Mouse (Mus musculus) MEL (cell line): ENCODE measurements around the gene Stkld1. TPM values are rescaled to one million over a fixed set of nuclear protein-coding genes. Genes with fewer than 3 reads are reported as not detected.
A peak's percentile ranks its signal among the peaks of the same experiment; 100 is the strongest.

ENCODE experiments used
- DNase-seq: peaks from one replicate; pipeline ENCODE4 v3.0.0; 2011; ENCODE audit warnings: low read depth, low spot score
- H3K27ac ChIP-seq: 2 replicates; pipeline ENCODE4 v1.5.1; 2012; ENCODE audit warnings: low read depth, mild to moderate bottlenecking, control low read depth, low read length, moderate library complexity; ENCODE audit not compliant: control insufficient read depth
- H3K27me3 ChIP-seq, 2 experiments: fragments of 150-350 bp in 1 of 2; sonication (generic) in 1 of 2; 2 replicates each; pipeline ENCODE4 v1.6.1; 2012; ENCODE audit warnings: low read length in 2 of 2, mild to moderate bottlenecking in 2 of 2, improper control_type of control experiment in 1 of 2, moderate library complexity in 1 of 2; ENCODE audit not compliant: insufficient read depth in 2 of 2, control insufficient read depth in 1 of 2
- H3K36me3 ChIP-seq, 2 experiments: 2 replicates each; pipeline ENCODE4 v1.6.1; 2012 to 2014; ENCODE audit warnings: low read length in 2 of 2, improper control_type of control experiment in 1 of 2, inconsistent platforms in 1 of 2, mild to moderate bottlenecking in 1 of 2; ENCODE audit not compliant: insufficient read depth in 2 of 2, control insufficient read depth in 1 of 2
- H3K4me1 ChIP-seq, 2 experiments: fragments of 150-350 bp in 1 of 2; sonication (generic) in 1 of 2; 2 replicates each; pipeline ENCODE4 v1.6.1; 2012; ENCODE audit warnings: low read length in 2 of 2, improper control_type of control experiment in 1 of 2, mild to moderate bottlenecking in 1 of 2; ENCODE audit not compliant: insufficient read depth in 2 of 2, control insufficient read depth in 1 of 2
- H3K4me3 ChIP-seq, 2 experiments: fragments of 150-350 bp in 1 of 2; sonication (generic) in 1 of 2; 2 replicates each; pipeline ENCODE4 v1.5.1; 2012; ENCODE audit warnings: low read depth in 2 of 2, low read length in 2 of 2, mild to moderate bottlenecking in 2 of 2, moderate library complexity in 2 of 2, control low read depth in 1 of 2, improper control_type of control experiment in 1 of 2; ENCODE audit not compliant: control insufficient read depth in 1 of 2, insufficient read depth in 1 of 2
- H3K79me2 ChIP-seq: 2 replicates; pipeline ENCODE4 v1.6.1; 2012; ENCODE audit warnings: mild to moderate bottlenecking, low read length, moderate library complexity; ENCODE audit not compliant: control insufficient read depth, poor library complexity, insufficient read depth
- H3K9ac ChIP-seq: 2 replicates; pipeline ENCODE4 v1.6.1; 2012; ENCODE audit warnings: low read depth, mild to moderate bottlenecking, control low read depth, low read length, moderate library complexity; ENCODE audit not compliant: control insufficient read depth, poor library complexity, severe bottlenecking
- H3K9me3 ChIP-seq: fragments of 150-350 bp; sonication (generic); replicated peaks from 2 replicates; pipeline ENCODE4 v1.6.1; 2012; ENCODE audit warnings: mild to moderate bottlenecking, low read length, improper control_type of control experiment, moderate library complexity; ENCODE audit not compliant: insufficient read depth
- BHLHE40 ChIP-seq: IDR thresholded peaks from 2 replicates; pipeline ENCODE4 v1.6.1; 2012; ENCODE audit warnings: low read depth, mild to moderate bottlenecking, inconsistent platforms, low read length, improper control_type of control experiment, borderline replicate concordance
- CHD2 ChIP-seq: IDR thresholded peaks from 2 replicates; pipeline ENCODE4 v1.6.1; 2011; ENCODE audit warnings: low read length, improper control_type of control experiment
- CTCF ChIP-seq, 3 experiments: IDR thresholded peaks in 2 of 3; conservative IDR thresholded peaks in 1 of 3; 2 replicates each; pipeline ENCODE4 v1.5.1; 2011 to 2012; ENCODE audit warnings: low read length in 3 of 3, low read depth in 2 of 3, mild to moderate bottlenecking in 2 of 3, improper control_type of control experiment in 1 of 3, inconsistent platforms in 1 of 3, mixed read lengths in 1 of 3, moderate library complexity in 1 of 3; ENCODE audit not compliant: control insufficient read depth in 1 of 3, insufficient read depth in 1 of 3, poor library complexity in 1 of 3, severe bottlenecking in 1 of 3
- EP300 ChIP-seq, 2 experiments: IDR thresholded peaks; 2 replicates each; pipeline ENCODE4 v1.6.1; 2011; ENCODE audit warnings: improper control_type of control experiment in 2 of 2, low read length in 2 of 2, low read depth in 1 of 2, mild to moderate bottlenecking in 1 of 2
- ETS1 ChIP-seq: IDR thresholded peaks from 2 replicates; pipeline ENCODE4 v1.6.1; 2012; ENCODE audit warnings: low read depth, mild to moderate bottlenecking, inconsistent platforms, low read length, improper control_type of control experiment, moderate library complexity
- GATA1 ChIP-seq: IDR thresholded peaks from 2 replicates; pipeline ENCODE4 v1.6.1; 2011; ENCODE audit warnings: low read depth, low read length, improper control_type of control experiment
- JUND ChIP-seq: IDR thresholded peaks from 2 replicates; pipeline ENCODE4 v1.6.1; 2011; ENCODE audit warnings: low read depth, mild to moderate bottlenecking, improper control_type of control experiment, low read length
- MXI1 ChIP-seq: IDR thresholded peaks from 2 replicates; pipeline ENCODE4 v1.6.1; 2011; ENCODE audit warnings: mild to moderate bottlenecking, low read depth, low read length, improper control_type of control experiment
- NRF1 ChIP-seq: IDR thresholded peaks from 2 replicates; pipeline ENCODE4 v1.6.1; 2014; ENCODE audit warnings: low read depth, mild to moderate bottlenecking, inconsistent platforms, low read length, improper control_type of control experiment, moderate library complexity; ENCODE audit not compliant: poor library complexity, insufficient read depth, severe bottlenecking
- POLR2A ChIP-seq, 2 experiments: IDR thresholded peaks; 2 replicates each; pipeline ENCODE4 v1.6.1; 2011 to 2012; ENCODE audit warnings: low read length in 2 of 2, mild to moderate bottlenecking in 2 of 2, control low read depth in 1 of 2, improper control_type of control experiment in 1 of 2, low read depth in 1 of 2, moderate library complexity in 1 of 2; ENCODE audit not compliant: control insufficient read depth in 1 of 2, insufficient read depth in 1 of 2, poor library complexity in 1 of 2
- POLR2AphosphoS5 ChIP-seq: IDR thresholded peaks from 2 replicates; pipeline ENCODE4 v1.6.1; 2012; ENCODE audit warnings: low read depth, borderline replicate concordance, mild to moderate bottlenecking, inconsistent platforms, low read length, moderate library complexity, mixed read lengths
- RAD21 ChIP-seq: IDR thresholded peaks from 2 replicates; pipeline ENCODE4 v1.6.1; 2011; ENCODE audit warnings: mild to moderate bottlenecking, low read depth, low read length, improper control_type of control experiment
- RCOR1 ChIP-seq: IDR thresholded peaks from 2 replicates; pipeline ENCODE4 v1.6.1; 2012; ENCODE audit warnings: low read depth, mild to moderate bottlenecking, inconsistent platforms, low read length, improper control_type of control experiment
- SIN3A ChIP-seq: IDR thresholded peaks from 2 replicates; pipeline ENCODE4 v1.6.1; 2012; ENCODE audit warnings: low read length, improper control_type of control experiment, inconsistent platforms
- SMC3 ChIP-seq: IDR thresholded peaks from 2 replicates; pipeline ENCODE4 v1.6.1; 2011; ENCODE audit warnings: low read depth, low read length, improper control_type of control experiment
- TBP ChIP-seq: IDR thresholded peaks from 2 replicates; pipeline ENCODE4 v1.8.0; 2011; ENCODE audit warnings: low read depth, low read length, improper control_type of control experiment
- TCF12 ChIP-seq: IDR thresholded peaks from 2 replicates; pipeline ENCODE4 v1.6.1; 2014; ENCODE audit warnings: low read depth, mild to moderate bottlenecking, inconsistent platforms, low read length, improper control_type of control experiment, moderate library complexity
- USF1 ChIP-seq: IDR thresholded peaks from 2 replicates; pipeline ENCODE4 v1.6.1; 2014; ENCODE audit warnings: low read depth, mild to moderate bottlenecking, inconsistent platforms, low read length, improper control_type of control experiment, moderate library complexity
- ZC3H11A ChIP-seq: IDR thresholded peaks from 2 replicates; pipeline ENCODE4 v1.6.1; 2012; ENCODE audit warnings: low read depth, mild to moderate bottlenecking, inconsistent platforms, low read length, improper control_type of control experiment
- ZNF384 ChIP-seq: IDR thresholded peaks from 2 replicates; pipeline ENCODE4 v1.6.1; 2012; ENCODE audit warnings: low read depth, mild to moderate bottlenecking, inconsistent platforms, low read length, improper control_type of control experiment
- polyA plus RNA-seq, 2 experiments: library from polyadenylated mRNA; stranded (reverse) in 1 of 2; unstranded in 1 of 2; fragments of >175 nt in 1 of 2; fragments of >200 nt in 1 of 2; gene quantifications; 2 replicates each; pipeline versions ENCODE4 v1.2.1 to v1.2.4; 2012; ENCODE audit warnings: low replicate concordance in 2 of 2, low read depth in 1 of 2; ENCODE audit not compliant: insufficient read length in 2 of 2, insufficient read depth in 1 of 2, missing spikeins in 1 of 2
- total RNA-seq: library from RNA; depleted of rRNA; stranded (reverse); fragments of 300-350 nt; gene quantifications from 2 replicates; pipeline ENCODE4 v1.2.3, GENCODE M21; 2012

Stkld1 gene
- total and polyA plus RNA-seq, 3 experiments, result 0.25 TPM; not detected in 2

GRCm38 (mm10) chr2:26927745-26928476 lies 5.9 kb upstream of the Stkld1 start:
- Histone ChIP-seq H3K36me3 (peaks cover 14 to 24% of the 10 kb centered on the region in 2 experiments), H3K4me3 (no peak overlapping the region), H3K79me2 (peaks cover 54% of the 10 kb centered on the region), H3K9ac (no peak overlapping the region), H3K27ac (no peak overlapping the region), H3K27me3 (no peaks in the 10 kb centered on the region), H3K9me3 (no peaks in the 10 kb centered on the region), H3K4me1 (peaks cover 5 to 21% of the 10 kb centered on the region in 2 experiments; a peak in 3 of 4 replicates)
- TF ChIP-seq USF1 (no peak), ETS1 (no peak), POLR2A (IDR thresholded peaks at IDR 0.05; ENCODE audit: control insufficient read depth in 1 of 2, insufficient read depth in 1 of 2, low read depth in 1 of 2, low read length in 2 of 2, poor library complexity in 1 of 2) (no peak; a peak in 1 of 4 replicates), TBP (no peak), RCOR1 (no peak), EP300 (IDR thresholded peaks at IDR 0.05; ENCODE audit: low read depth in 1 of 2, low read length in 2 of 2) (no peak), MXI1 (no peak), GATA1 (no peak), POLR2AphosphoS5 (no peak), CHD2 (no peak), BHLHE40 (no peak)
- no peak for DNase-seq

- H3K36me3 ChIP-seq, result peaks cover 8 to 31% of the 10 kb centered on the region in 2 experiments; a peak in 3 of 4 replicates
- no peaks in the 10 kb centered on the region for H3K27me3 ChIP-seq
- no peak overlapping the region for H3K4me3 ChIP-seq
- H3K27ac ChIP-seq, result peak overlapping the region; percentile 11; the same call in 1 of the 2 replicates
- no peak overlapping the region for H3K9ac ChIP-seq
- DNase-seq, result peak; percentile 88
- H3K79me2 ChIP-seq, result peaks cover 57% of the 10 kb centered on the region
- 0 out of 2 replicates have a peak, but pooled peaks have one; percentile 9 for TF ChIP-seq TCF12
- TF ChIP-seq SMC3, result peak; percentile 65
- TF ChIP-seq ZC3H11A, result 0 out of 2 replicates have a peak, but pooled peaks have one; percentile 46
- peak; percentile 74; the same call in 1 of the 2 replicates for TF ChIP-seq JUND
- TF ChIP-seq ZNF384, result no peak
- TF ChIP-seq RAD21, result peak; percentile 66
- TF ChIP-seq SIN3A, result peak; percentile 53
- TF ChIP-seq NRF1, result no peak
- TF ChIP-seq CTCF (IDR thresholded peaks at IDR 0.05 in 2 of 3, conservative IDR thresholded peaks at IDR 0.05 in 1 of 3; ENCODE audit: control insufficient read depth in 1 of 3, insufficient read depth in 1 of 3, low read depth in 2 of 3, low read length in 3 of 3, poor library complexity in 1 of 3, severe bottlenecking in 1 of 3), result peak; percentile 57 to 84 (median 78)
- no peaks in the 10 kb centered on the region for H3K9me3 ChIP-seq
- H3K4me1 ChIP-seq, result peaks cover 14 to 38% of the 10 kb centered on the region in 2 experiments
Measured at GRCm38 (mm10) chr2:26930390-26930789, 3.5 kb upstream of the Stkld1 start.
